Mouse (Mus musculus) heart, postnatal 0 days (tissue): Measurements from ENCODE around the gene Ttll3. TPM values are rescaled to one million over a fixed set of nuclear protein-coding genes. Genes with fewer than 3 reads are reported as not detected.

ENCODE experiments used
- ATAC-seq: fragments of 200-750 bp; cut with Nextera tagmentation; 2 replicates; pipeline ENCODE4 v1.8.0; 2017; ENCODE audit warnings: low read depth, moderate number of reproducible peaks, moderate library complexity; ENCODE audit not compliant: insufficient read depth
- DNase-seq: peaks from one replicate; pipeline ENCODE4 v3.0.0-alpha.2; 2016; ENCODE audit warnings: low spot score
- H3K27ac ChIP-seq: fragments of 300-500 bp; sonication (generic); 2 replicates; pipeline ENCODE4 v1.5.1; 2014; ENCODE audit warnings: low read depth, mild to moderate bottlenecking
- H3K27me3 ChIP-seq: fragments of 300-500 bp; sonication (generic); 2 replicates; pipeline ENCODE4 v1.6.1; 2014; ENCODE audit warnings: low read length, mixed read lengths; ENCODE audit not compliant: control insufficient read depth, insufficient read depth
- H3K36me3 ChIP-seq: fragments of 300-500 bp; sonication (generic); replicated peaks from 2 replicates; pipeline ENCODE4 v1.6.1; 2014; ENCODE audit warnings: low read length, mixed read lengths; ENCODE audit not compliant: control insufficient read depth, insufficient read depth
- H3K4me1 ChIP-seq: fragments of 300-500 bp; sonication (generic); 2 replicates; pipeline ENCODE4 v1.6.1; 2014; ENCODE audit warnings: antibody characterized with exemption; ENCODE audit not compliant: control insufficient read depth, insufficient read depth
- H3K4me2 ChIP-seq: fragments of 300-500 bp; sonication (generic); 2 replicates; pipeline ENCODE4 v1.6.1; 2014; ENCODE audit warnings: low read depth, mild to moderate bottlenecking, low read length, moderate library complexity
- H3K4me3 ChIP-seq: fragments of 300-500 bp; sonication (generic); 2 replicates; pipeline ENCODE4 v1.5.1; 2014; ENCODE audit warnings: low read depth, low read length
- H3K9ac ChIP-seq: fragments of 300-500 bp; sonication (generic); replicated peaks from 2 replicates; pipeline ENCODE4 v1.6.1; 2014; ENCODE audit warnings: low read depth, low read length, mixed read lengths
- H3K9me3 ChIP-seq: fragments of 300-500 bp; sonication (generic); replicated peaks from 2 replicates; pipeline ENCODE4 v1.6.1; 2016; ENCODE audit warnings: low read length; ENCODE audit not compliant: control insufficient read depth
- CTCF ChIP-seq: IDR thresholded peaks from 2 replicates; pipeline ENCODE4 v1.5.1; 2016; ENCODE audit warnings: antibody characterized with exemption, control low read depth, low read depth
- EP300 ChIP-seq: IDR thresholded peaks from 2 replicates; pipeline ENCODE4 v1.6.1; 2016; ENCODE audit warnings: antibody characterized with exemption, low read depth
- WGBS: fragments of 180-500 bp; shearing (Covaris S2); extraction: QIAGEN DNeasy Blood & Tissue Kit; methylation state at CpG from one replicate; pipeline ENCODE4 v1.1.7; 2014; 5-methylcytosine and 5-hydroxymethylcytosine counted together
- polyA plus RNA-seq: library from polyadenylated mRNA; unstranded; fragments of >200 nt; fragmentation: Nextera tagmentation; extraction: Ambion mirVana; gene quantifications from 2 replicates; pipeline ENCODE4 v1.2.1, GENCODE M21; 2015
- total RNA-seq: library from RNA; depleted of rRNA; stranded (reverse); fragments of >200 nt; gene quantifications from 2 replicates; pipeline ENCODE4 v1.2.3, GENCODE M21; 2014; ENCODE audit warnings: low replicate concordance

The Ttll3 gene
- total and polyA plus RNA-seq, 2 experiments from 2014 or later = 0.64 to 10.4 TPM

DNA sequence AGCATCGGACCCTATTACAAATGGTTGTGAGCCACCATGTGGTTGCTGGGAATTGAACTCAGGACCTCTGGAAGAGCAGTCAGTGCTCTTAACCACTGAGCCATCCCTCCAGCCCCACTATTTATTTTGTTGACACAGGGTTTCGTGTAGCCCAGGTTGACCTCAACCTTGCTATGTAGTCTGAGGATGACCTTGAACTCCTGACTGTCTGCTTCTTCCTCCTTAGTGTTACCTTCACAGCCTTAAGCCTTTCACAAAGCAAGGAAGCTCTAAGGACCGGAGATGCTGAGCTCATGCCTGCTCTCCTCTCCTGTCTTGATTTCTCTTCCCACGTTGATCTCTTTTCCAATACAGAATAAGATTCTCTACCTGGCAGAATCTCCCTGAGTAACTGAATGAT lies 42.2 kb upstream of the Ttll3 start:
- DNase-seq (no peak), ATAC-seq (no peak)
- Histone ChIP-seq H3K27me3 (no peaks in the 10 kb centered on the region), H3K4me2 (no peak overlapping the region), H3K36me3 (no peaks in the 10 kb centered on the region), H3K9ac (no peak overlapping the region), H3K9me3 (no peaks in the 10 kb centered on the region), H3K27ac (no peak overlapping the region), H3K4me3 (no peak overlapping the region), H3K4me1 (peaks cover 24% of the 10 kb centered on the region)
- 66% methylated on average over 4 of the region's 4 CpGs for WGBS
- TF ChIP-seq CTCF (no peak), EP300 (no peak)

DNA sequence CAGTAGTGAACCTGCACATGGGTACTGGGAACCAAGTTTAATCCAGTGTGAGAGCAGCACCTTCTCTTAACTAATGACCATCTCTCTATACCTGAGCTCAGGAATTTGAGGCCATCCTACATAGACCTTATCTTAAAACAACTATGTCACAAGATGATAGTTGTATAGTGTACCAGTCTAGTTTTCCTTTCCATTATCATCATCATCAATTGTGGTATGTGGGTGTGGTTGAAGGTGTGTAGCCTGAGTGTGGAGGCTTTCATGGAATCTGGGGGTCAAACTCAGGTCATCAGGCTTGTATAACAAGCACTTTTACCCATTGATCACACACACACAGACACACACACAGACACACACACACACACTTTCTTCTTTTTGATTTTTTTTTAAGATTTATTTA lies 38.5 kb upstream of the Ttll3 start:
- H3K9ac ChIP-seq = no peak overlapping the region
- ATAC-seq (no peak), DNase-seq (no peak)
- no peak for TF ChIP-seq EP300
- no peak for TF ChIP-seq CTCF
- H3K9me3 ChIP-seq = no peaks in the 10 kb centered on the region
- no peaks in the 10 kb centered on the region for H3K36me3 ChIP-seq
- H3K27me3 ChIP-seq = no peaks in the 10 kb centered on the region
- H3K4me1 ChIP-seq = no peaks in the 10 kb centered on the region
- no peak overlapping the region for H3K4me2 ChIP-seq
- H3K27ac ChIP-seq = no peak overlapping the region
- no peak overlapping the region for H3K4me3 ChIP-seq

DNA sequence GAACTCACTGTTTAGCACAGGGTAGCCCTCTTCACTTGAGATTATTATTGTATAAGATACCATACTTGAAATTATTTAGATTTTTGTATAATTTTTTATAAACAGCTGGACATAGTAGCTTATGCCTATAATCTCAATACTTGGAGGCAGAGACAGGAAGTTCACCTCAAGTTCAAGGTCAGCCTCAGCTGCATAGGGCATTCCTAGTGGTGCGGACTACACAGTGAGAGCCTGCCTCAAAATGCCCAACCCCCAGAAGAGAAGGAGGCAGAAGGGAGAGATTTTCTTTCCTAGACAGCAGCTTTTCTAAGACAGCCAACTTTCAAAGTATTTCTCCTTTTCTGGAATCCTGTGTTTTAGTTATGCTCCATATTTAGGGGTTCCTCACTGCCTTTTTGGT lies 37.9 kb upstream of the Ttll3 start:
- Histone ChIP-seq H3K4me1 (no peaks in the 10 kb centered on the region), H3K27ac (no peak overlapping the region), H3K9ac (no peak overlapping the region), H3K27me3 (no peaks in the 10 kb centered on the region), H3K4me2 (no peak overlapping the region), H3K4me3 (no peak overlapping the region), H3K9me3 (no peaks in the 10 kb centered on the region), H3K36me3 (no peaks in the 10 kb centered on the region)
- DNase-seq = no peak
- 58% methylated on average over 1 of the region's 1 CpGs for WGBS
- ATAC-seq = no peak
- TF ChIP-seq EP300 = no peak
- TF ChIP-seq CTCF = no peak

DNA sequence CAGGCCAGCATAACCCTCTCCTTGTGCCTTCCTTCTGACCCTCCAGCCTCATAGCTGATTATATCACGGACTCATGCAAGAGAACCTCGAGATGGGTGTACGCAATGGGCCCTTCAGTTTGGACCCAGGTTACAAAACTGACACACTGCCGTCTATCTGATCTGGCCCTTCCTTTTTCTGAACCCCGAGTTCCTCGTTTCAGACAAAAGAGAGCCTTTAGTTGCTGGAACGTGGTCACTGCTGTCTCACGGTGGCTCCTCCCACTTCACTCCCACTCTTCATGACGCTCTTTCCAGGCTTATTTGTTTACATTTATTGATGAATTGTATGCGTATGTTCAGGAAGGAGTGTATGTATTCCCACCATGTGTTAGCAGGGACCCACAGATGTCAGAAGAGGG lies 37.4 kb upstream of the Ttll3 start:
- no peaks in the 10 kb centered on the region for H3K27me3 ChIP-seq
- DNase-seq (no peak), ATAC-seq (no peak)
- H3K4me3 ChIP-seq = no peak overlapping the region
- H3K9me3 ChIP-seq = no peaks in the 10 kb centered on the region
- H3K9ac ChIP-seq = no peak overlapping the region
- 57% methylated on average over 10 of the region's 10 CpGs for WGBS
- H3K27ac ChIP-seq = no peak overlapping the region
- H3K36me3 ChIP-seq = no peaks in the 10 kb centered on the region
- TF ChIP-seq CTCF (no peak), EP300 (no peak)
- H3K4me2 ChIP-seq = no peak overlapping the region
- no peaks in the 10 kb centered on the region for H3K4me1 ChIP-seq

DNA sequence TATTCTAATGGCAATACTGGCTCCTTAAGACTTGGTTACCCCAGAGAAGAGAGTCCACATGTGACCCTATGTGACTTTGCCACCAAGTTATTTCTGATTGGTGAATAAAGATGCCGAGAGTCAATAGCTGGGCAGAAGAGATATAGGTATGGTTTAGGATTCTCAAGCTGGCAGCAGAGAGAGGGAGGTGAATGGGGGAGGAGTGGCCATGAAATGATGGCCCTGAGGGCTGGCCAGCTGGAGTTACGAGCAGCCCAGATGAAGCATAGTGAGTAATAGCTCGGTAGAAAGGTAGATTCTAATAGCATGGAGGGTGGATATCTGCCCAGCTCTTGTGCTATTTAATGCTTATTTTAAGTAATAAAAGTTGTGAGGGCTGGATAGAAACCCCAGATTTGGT lies 36.2 kb upstream of the Ttll3 start:
- no peak overlapping the region for H3K27ac ChIP-seq

DNA sequence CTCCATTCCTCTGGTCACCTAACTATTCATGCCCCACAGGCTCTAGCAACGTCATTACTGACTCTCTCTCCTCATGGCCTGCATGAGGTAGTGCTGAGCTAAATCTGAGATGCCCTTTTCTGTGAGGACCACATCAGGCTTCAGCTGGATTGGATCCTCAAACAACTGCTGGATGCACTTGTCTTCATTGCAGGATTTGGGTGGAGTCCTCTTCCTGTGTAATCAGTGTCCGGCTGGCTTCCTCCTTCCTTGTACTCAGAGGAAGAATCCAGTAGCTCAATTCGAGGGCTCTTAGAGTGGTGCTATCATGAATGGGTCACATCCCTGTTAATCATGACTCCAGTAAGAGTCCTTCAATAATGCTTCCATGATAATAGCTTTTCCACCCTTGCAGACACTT lies 35.4 kb upstream of the Ttll3 start:
- no peak overlapping the region for H3K4me2 ChIP-seq
- H3K4me3 ChIP-seq = no peak overlapping the region
- no peak overlapping the region for H3K9ac ChIP-seq
- no peaks in the 10 kb centered on the region for H3K4me1 ChIP-seq
- WGBS = 52% methylated on average over 3 of the region's 3 CpGs
- H3K27me3 ChIP-seq = no peaks in the 10 kb centered on the region
- no peaks in the 10 kb centered on the region for H3K9me3 ChIP-seq
- H3K27ac ChIP-seq = no peak overlapping the region
- no peaks in the 10 kb centered on the region for H3K36me3 ChIP-seq
- DNase-seq (no peak), ATAC-seq (no peak)
- no peak for TF ChIP-seq EP300

More for the DNA sequence above, 36.2 kb upstream of the Ttll3 start:
- 70% methylated on average over 3 of the region's 3 CpGs for WGBS
- H3K9me3 ChIP-seq = no peaks in the 10 kb centered on the region
- H3K36me3 ChIP-seq = no peaks in the 10 kb centered on the region
- no peak for DNase-seq
- no peak for ATAC-seq
- H3K4me3 ChIP-seq = no peak overlapping the region
- H3K27me3 ChIP-seq = no peaks in the 10 kb centered on the region
- TF ChIP-seq CTCF = no peak
- no peak for TF ChIP-seq EP300
- H3K9ac ChIP-seq = no peak overlapping the region
- no peak overlapping the region for H3K4me2 ChIP-seq
- no peaks in the 10 kb centered on the region for H3K4me1 ChIP-seq
